Mouse (Mus musculus) E14TG2a.4 (cell line): ENCODE data around the gene Myh3.

Experiments used
- H3K27me3 ChIP-seq: 2 replicates; pipeline ENCODE4 v1.6.1; 2014; ENCODE audit warnings: low read length, control low read depth; ENCODE audit not compliant: insufficient read depth
- H3K36me3 ChIP-seq: 2 replicates; pipeline ENCODE4 v1.6.1; 2014; ENCODE audit warnings: low read length, control low read depth; ENCODE audit not compliant: insufficient read depth
- H3K4me1 ChIP-seq: replicated peaks from 2 replicates; pipeline ENCODE4 v1.6.1; 2014; ENCODE audit warnings: low read depth, low read length, control low read depth
- H3K4me3 ChIP-seq: replicated peaks from 2 replicates; pipeline ENCODE4 v1.5.1; 2014; ENCODE audit warnings: mild to moderate bottlenecking, low read length
- H3K9me3 ChIP-seq: 2 replicates; pipeline ENCODE4 v1.6.1; 2014; ENCODE audit warnings: low read length, control low read depth
- CTCF ChIP-seq: conservative IDR thresholded peaks from 2 replicates; pipeline ENCODE4 v1.5.1; 2014; ENCODE audit warnings: low read length
- NANOG ChIP-seq: IDR thresholded peaks from 2 replicates; pipeline ENCODE4 v1.6.1; 2014; ENCODE audit warnings: borderline replicate concordance, low read length, mixed read lengths
- POU5F1 ChIP-seq: IDR thresholded peaks from 2 replicates; pipeline ENCODE4 v1.6.1; 2014; ENCODE audit warnings: low read length, borderline replicate concordance

Myh3 gene

DNA sequence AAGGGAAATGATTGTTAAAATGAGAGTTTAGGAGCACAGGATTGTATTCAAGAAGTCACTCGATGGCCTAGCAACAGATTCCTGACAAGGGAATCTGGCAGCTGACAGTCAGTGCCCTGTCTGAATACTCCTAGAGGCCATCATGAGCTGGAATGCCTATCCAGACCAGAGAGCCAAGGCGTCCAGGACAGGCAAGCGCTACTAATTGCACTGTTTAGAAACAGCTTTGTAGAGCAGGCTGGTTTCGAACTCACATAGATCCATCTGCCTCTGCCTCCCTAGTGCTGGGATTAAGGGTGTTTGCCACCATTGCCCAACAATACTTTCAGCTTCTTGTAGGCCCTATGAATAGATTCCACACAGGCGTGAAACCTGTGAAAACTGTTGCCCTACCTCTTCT, 36.2 kb downstream of the Myh3 start:
- Histone ChIP-seq H3K36me3 (no peaks in the 10 kb centered on the region), H3K9me3 (no peaks in the 10 kb centered on the region), H3K27me3 (peaks cover 10% of the 10 kb centered on the region; the same call in 1 of the 2 replicates), H3K4me1 (peaks cover 6% of the 10 kb centered on the region; the same call in 1 of the 2 replicates), H3K4me3 (no peak overlapping the region)
- TF ChIP-seq CTCF (no peak), NANOG (no peak), POU5F1 (no peak)

- Histone ChIP-seq H3K9me3 (no peaks in the 10 kb centered on the region), H3K4me1 (peaks cover 6% of the 10 kb centered on the region; the same call in 1 of the 2 replicates), H3K27me3 (peaks cover 9% of the 10 kb centered on the region; the same call in 1 of the 2 replicates), H3K4me3 (no peak overlapping the region), H3K36me3 (no peaks in the 10 kb centered on the region)
- no peak for TF ChIP-seq POU5F1
- no peak for TF ChIP-seq CTCF
Observed at GRCm38 (mm10) chr11:67114901-67115300, 36.8 kb downstream of the Myh3 start.

DNA sequence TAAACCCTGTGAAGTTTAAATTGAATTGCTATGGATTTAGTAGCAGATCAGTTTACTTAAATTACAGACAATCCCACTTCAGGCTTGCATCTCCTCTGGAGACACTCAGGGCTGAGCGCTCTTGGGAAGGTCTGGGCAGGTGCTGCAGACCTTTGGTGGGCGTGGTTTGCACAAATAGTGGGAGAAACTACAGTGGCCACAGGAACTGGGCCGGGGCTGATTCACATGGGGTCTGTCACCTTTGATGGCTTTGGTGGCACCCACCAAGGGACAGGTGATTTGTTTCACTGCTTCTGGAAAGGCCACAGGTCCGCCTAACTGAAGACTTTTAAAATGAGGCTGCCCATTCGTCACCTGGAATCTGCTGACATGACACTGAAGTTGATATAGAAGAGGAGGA, 38.6 kb downstream of the Myh3 start:
- Histone ChIP-seq H3K27me3 (peaks cover 4% of the 10 kb centered on the region; the same call in 1 of the 2 replicates), H3K4me3 (no peak overlapping the region), H3K9me3 (no peaks in the 10 kb centered on the region), H3K36me3 (no peaks in the 10 kb centered on the region), H3K4me1 (peaks cover 6% of the 10 kb centered on the region; the same call in 1 of the 2 replicates)
- TF ChIP-seq NANOG: no peak
- no peak for TF ChIP-seq POU5F1
- TF ChIP-seq CTCF: no peak

DNA sequence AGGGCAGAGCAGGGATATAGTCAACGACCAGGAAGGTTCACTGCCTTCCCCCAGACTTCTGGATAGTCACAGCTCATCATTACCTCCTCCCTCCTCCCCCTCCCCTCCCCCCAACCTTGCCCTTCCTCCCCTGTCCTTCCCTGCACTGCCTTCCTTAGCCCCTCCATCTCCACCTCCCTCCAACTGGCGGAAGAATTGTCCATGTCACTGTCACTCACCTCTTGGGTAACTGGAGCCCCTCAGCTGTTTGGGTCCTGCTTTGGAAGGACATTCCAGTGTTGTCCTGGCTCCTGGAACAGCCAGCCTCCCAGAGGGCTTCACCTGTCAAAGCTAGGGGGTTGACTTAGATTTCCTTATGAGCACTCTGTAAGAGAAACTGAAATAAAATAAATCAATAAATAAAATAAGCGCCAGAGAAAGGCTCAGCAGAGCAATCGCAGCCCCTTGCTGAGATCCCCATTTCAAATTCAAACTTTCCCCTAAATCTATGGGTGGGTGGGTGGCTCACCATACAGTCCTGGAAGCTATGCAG, 41.5 kb downstream of the Myh3 start:
- Histone ChIP-seq H3K9me3 (no peaks in the 10 kb centered on the region), H3K4me3 (no peak overlapping the region)
- TF ChIP-seq CTCF (no peak), POU5F1 (no peak), NANOG (no peak)

GRCm38 (mm10) chr11:67120697-67121294, 42.7 kb downstream of the Myh3 start:
- no peaks in the 10 kb centered on the region; the same call in 1 of the 2 replicates for H3K4me1 ChIP-seq
- no peaks in the 10 kb centered on the region for H3K36me3 ChIP-seq
- no peak overlapping the region for H3K4me3 ChIP-seq
- H3K9me3 ChIP-seq: no peaks in the 10 kb centered on the region
- 0 out of 2 replicates have a peak, but pooled peaks cover 3% of the 10 kb centered on the region for H3K27me3 ChIP-seq
- no peak for TF ChIP-seq CTCF
- no peak for TF ChIP-seq POU5F1
- TF ChIP-seq NANOG: no peak

More for the DNA sequence above, 41.5 kb downstream of the Myh3 start:
- Histone ChIP-seq H3K4me1 (no peaks in the 10 kb centered on the region; the same call in 1 of the 2 replicates), H3K27me3 (peaks cover 5% of the 10 kb centered on the region; the same call in 1 of the 2 replicates), H3K36me3 (no peaks in the 10 kb centered on the region)

GRCm38 (mm10) chr11:67124943-67125342, 46.8 kb downstream of the Myh3 start:
- Histone ChIP-seq H3K9me3 (peaks cover 16% of the 10 kb centered on the region), H3K4me1 (no peaks in the 10 kb centered on the region), H3K36me3 (no peaks in the 10 kb centered on the region), H3K4me3 (no peak overlapping the region), H3K27me3 (0 out of 2 replicates have a peak, but pooled peaks cover 3% of the 10 kb centered on the region)
- TF ChIP-seq CTCF (no peak), POU5F1 (no peak), NANOG (no peak)

GRCm38 (mm10) chr11:67125361-67125760, 47.3 kb downstream of the Myh3 start:
- H3K27me3 ChIP-seq: 0 out of 2 replicates have a peak, but pooled peaks cover 3% of the 10 kb centered on the region
- H3K9me3 ChIP-seq: peaks cover 18% of the 10 kb centered on the region
- TF ChIP-seq POU5F1: no peak
- no peak for TF ChIP-seq NANOG
- TF ChIP-seq CTCF: no peak

DNA sequence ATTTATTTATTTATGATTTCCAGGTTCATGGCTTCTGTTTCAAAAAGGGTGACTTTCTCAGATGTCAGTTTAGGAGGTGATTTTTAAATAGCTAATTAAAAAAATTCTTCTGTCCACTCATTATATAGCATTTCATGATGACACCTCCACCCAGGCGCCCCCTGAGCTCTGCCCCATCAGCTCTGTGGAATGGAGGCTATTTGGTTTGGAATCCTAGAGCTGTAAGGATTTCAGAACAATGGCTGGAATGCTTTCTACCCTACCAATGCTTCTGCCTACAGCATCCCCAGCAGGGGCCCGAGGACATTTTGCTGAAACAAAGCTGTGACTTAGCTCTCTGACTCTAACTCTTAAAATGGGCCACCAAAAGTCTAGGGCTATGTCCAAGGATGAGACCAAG, 55.4 kb downstream of the Myh3 start:
- Histone ChIP-seq H3K4me3 (no peak overlapping the region), H3K36me3 (no peaks in the 10 kb centered on the region), H3K27me3 (no peaks in the 10 kb centered on the region), H3K4me1 (no peaks in the 10 kb centered on the region), H3K9me3 (peaks cover 31% of the 10 kb centered on the region)
- TF ChIP-seq POU5F1: no peak
- TF ChIP-seq CTCF: no peak
- TF ChIP-seq NANOG: no peak

More at GRCm38 (mm10) chr11:67125361-67125760, 47.3 kb downstream of the Myh3 start:
- peak overlapping the region; percentile 13; the same call in 1 of the 2 replicates for H3K4me3 ChIP-seq
- H3K4me1 ChIP-seq: no peaks in the 10 kb centered on the region
- no peaks in the 10 kb centered on the region for H3K36me3 ChIP-seq
